Mouse (Mus musculus) cerebellum, adult 2 months (tissue): ENCODE results near the gene Nabp1.

ENCODE experiments used
- CTCF ChIP-seq: fragments of 200-500 bp; IDR thresholded peaks from 2 replicates; pipeline ENCODE4 v1.5.1; 2011; ENCODE audit warnings: low read depth, mild to moderate bottlenecking, control low read depth, low read length, moderate library complexity, borderline replicate concordance; ENCODE audit not compliant: insufficient read depth
- POLR2A ChIP-seq: fragments of 200-500 bp; IDR thresholded peaks from 2 replicates; pipeline ENCODE4 v1.6.1; 2011; ENCODE audit warnings: low read length, control low read depth, borderline replicate concordance; ENCODE audit not compliant: insufficient read depth

DNA sequence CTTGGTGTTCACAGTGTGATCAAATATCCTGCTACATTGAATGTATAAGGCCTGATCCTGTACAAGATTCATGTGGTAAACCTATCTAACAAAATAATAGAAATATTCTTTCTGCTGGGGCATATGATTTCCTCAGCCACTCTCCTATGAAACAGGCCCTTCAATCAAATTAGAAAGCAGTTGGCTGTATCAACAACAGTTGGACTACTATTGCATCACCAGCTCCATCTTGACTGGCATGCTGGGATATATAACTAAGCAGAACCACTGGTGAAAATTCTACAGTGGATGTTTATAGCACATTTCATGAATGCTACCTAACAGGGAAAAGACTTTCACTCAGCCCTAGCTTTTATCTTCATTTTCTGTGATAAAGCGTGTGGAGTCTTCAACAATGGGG lies 17.9 kb upstream of the Nabp1 start:
- TF ChIP-seq CTCF: no peak
- no peak for TF ChIP-seq POLR2A
